In the genomic region with DNA sequence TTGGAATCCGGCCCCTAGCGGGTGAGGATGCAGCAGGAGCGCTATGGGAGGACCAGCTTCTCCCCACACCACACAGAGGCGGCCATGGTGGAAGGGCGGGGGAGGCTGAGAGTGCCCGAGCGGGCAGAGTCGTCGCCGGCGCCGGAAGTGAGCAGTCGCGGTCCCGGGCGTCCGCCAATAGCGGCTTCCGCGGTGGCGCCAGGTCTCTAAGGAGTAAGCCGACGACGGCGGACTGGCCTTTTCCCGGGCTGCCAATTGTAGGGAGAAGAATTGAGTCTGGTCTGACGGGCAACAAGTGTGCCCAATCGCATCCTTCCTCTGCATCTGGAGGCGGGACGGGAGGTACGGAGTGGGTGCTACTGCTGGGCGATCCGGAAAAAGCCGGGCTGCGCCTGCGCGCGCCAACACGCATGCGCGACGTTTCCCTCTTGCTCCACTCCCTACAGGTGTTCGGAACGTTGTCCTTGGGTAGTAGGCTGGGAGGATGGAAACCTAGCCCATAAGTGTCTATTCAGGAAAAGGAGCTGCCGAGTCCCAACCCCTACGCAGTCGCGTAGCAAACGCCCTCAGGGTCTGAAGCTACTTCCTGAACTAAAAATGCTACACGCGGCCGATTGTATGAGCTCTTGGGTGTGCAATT, we compare ENCODE assay signal across 8 mouse cellular contexts. TPM values are rescaled to one million over a fixed set of nuclear protein-coding genes. Genes with fewer than 3 reads are reported as not detected.
A peak's percentile ranks its signal among the peaks of the same experiment; 100 is the strongest.
DNase-seq lines count a peak whose midpoint lies in the region; ATAC-seq lines count a peak whose summit lies in the region.

A gene (minus strand): TSS at position 242 of the 640 bp plus-strand sequence.

- peak within 1 kb of the TSS; percentile 70 for H3K4me3 ChIP-seq in hindbrain, embryonic 14.5 days (replicated peaks; ENCODE audit: low read length)

- H3K4me1 ChIP-seq in hindbrain, embryonic 14.5 days (replicated peaks; ENCODE audit: control insufficient read depth, insufficient read depth, low read length), result peaks cover 19% of the 10 kb centered on the region

- no peaks in the 10 kb centered on the region for H3K9me3 ChIP-seq in hindbrain, embryonic 14.5 days (ENCODE audit: control insufficient read depth, low read length)

- 0 out of 2 replicates have a peak, but pooled peaks cover 4% of the 10 kb centered on the region for H3K36me3 ChIP-seq in hindbrain, embryonic 14.5 days (replicated peaks; ENCODE audit: control insufficient read depth, insufficient read depth)

- H3K27me3 ChIP-seq in hindbrain, embryonic 14.5 days (ENCODE audit: control insufficient read depth, insufficient read depth, low read length), result no peaks in the 10 kb centered on the region

- H3K9ac ChIP-seq in hindbrain, embryonic 14.5 days, result peak within 1 kb of the TSS; percentile 90

- H3K4me2 ChIP-seq in hindbrain, embryonic 14.5 days (replicated peaks), result peak within 1 kb of the TSS; percentile 87

- peak; percentile 100 for DNase-seq in R1 (ENCODE audit: low read depth, low spot score)
- DNase-seq in cerebellum, postnatal 25 days, result peak; percentile 100
- peak; percentile 99 to 100 for DNase-seq in frontal cortex, postnatal 25 days (ENCODE audit: low spot score in 2 of 2)
- peak; percentile 99 for DNase-seq in hindbrain, embryonic 14.5 days (ENCODE audit: low spot score)
- DNase-seq in layer of hippocampus, postnatal 36 days, result peak; percentile 100
- DNase-seq in lung, postnatal 36 days, result peak; percentile 100
- DNase-seq in retina, postnatal 1 day, result peak; percentile 100
- peak; percentile 100 for DNase-seq in urinary bladder, adult 18-20 months (ENCODE audit: low spot score in 2 of 2)

- H3K27ac ChIP-seq in hindbrain, embryonic 14.5 days, result peak within 1 kb of the TSS; percentile 97

- ATAC-seq in hindbrain, embryonic 14.5 days (ENCODE audit: low FRiP score), result peak; percentile 99

- WGBS in hindbrain, embryonic 14.5 days, result under 1% methylated on average over 52 of the region's 52 CpGs

RNA-seq across cellular contexts. Expression of the gene that starts here (rescaled TPM):
- polyA plus RNA-seq in hindbrain, embryonic 14.5 days (2014; fragmentation: Nextera tagmentation; extraction: Ambion mirVana), result 32.2 and 36.0 TPM in 2 replicates
- total RNA-seq in layer of hippocampus, postnatal 36 days (2021), result 10 to 100 TPM; 78.2 to 80.4 TPM

Comparison
In these comparisons a context has a peak if more than half of its experiments do, and no peak if none do; other contexts are left out.
1. Peak in every context shown above with its lines: DNase-seq, ATAC-seq, H3K4me3 ChIP-seq and H3K27ac ChIP-seq.